Mouse (Mus musculus): ENCODE measurements around the gene Zfp882.

DNA sequence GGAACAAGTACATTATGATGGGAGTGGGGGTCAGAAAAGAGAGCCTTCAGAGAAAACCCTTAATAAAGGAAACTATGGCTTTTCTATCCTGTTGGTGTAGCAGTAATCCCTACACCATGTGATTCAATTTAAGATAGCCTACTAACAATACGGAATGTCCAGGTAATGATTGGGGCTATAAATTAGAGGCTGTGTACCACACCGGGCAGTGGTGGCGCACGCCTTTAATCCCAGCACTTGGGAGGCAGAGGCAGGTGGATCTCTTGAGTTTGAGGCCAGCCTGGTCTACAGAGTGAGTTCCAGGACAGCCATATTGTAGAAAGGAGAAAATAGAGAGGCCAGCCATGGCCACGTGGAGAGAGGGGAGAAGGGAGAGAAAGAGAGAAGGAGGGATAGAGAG lies 17.4 kb downstream of the Zfp882 start:
- no peak for TF ChIP-seq CTCF (IDR thresholded peaks at IDR 0.05; ENCODE audit: extremely low read depth, insufficient read length, insufficient replicate concordance, low read depth, low read length)
- TF ChIP-seq POLR2A (IDR thresholded peaks at IDR 0.05; ENCODE audit: low read depth, low read length): no peak

All from small intestine, adult 2 months (tissue).